Mouse (Mus musculus): ENCODE results near the gene Mlana.

GRCm38 (mm10) chr19:29668135-29668534 is 29.5 kb upstream of the Mlana start:
- TF ChIP-seq EP300 (IDR thresholded peaks at IDR 0.05; ENCODE audit: insufficient read depth, low read depth, low read length) (no peak), CTCF (IDR thresholded peaks at IDR 0.05; ENCODE audit: low read depth, low read length) (no peak)

Data from ES-Bruce4 (cell line).